Mouse (Mus musculus) spleen, adult 12 weeks (tissue): ENCODE results near the gene Foxn3.

Experiments
- DNase-seq: peaks from one replicate; pipeline ENCODE4 v3.0.0; 2022; ENCODE audit warnings: low spot score

The Foxn3 gene

GRCm38 (mm10) chr12:99162639-99163341 lies 400.6 kb downstream of the Foxn3 start:
- no peak for DNase-seq

- no peak for DNase-seq
Measured at GRCm38 (mm10) chr12:99162188-99162587, 401.2 kb downstream of the Foxn3 start.

- DNase-seq = no peak
Measured at GRCm38 (mm10) chr12:99160061-99160460, 403.3 kb downstream of the Foxn3 start.

GRCm38 (mm10) chr12:99155904-99156303 lies 407.5 kb downstream of the Foxn3 start:
- no peak for DNase-seq

GRCm38 (mm10) chr12:99154230-99154629 lies 409.2 kb downstream of the Foxn3 start:
- DNase-seq = no peak

DNA sequence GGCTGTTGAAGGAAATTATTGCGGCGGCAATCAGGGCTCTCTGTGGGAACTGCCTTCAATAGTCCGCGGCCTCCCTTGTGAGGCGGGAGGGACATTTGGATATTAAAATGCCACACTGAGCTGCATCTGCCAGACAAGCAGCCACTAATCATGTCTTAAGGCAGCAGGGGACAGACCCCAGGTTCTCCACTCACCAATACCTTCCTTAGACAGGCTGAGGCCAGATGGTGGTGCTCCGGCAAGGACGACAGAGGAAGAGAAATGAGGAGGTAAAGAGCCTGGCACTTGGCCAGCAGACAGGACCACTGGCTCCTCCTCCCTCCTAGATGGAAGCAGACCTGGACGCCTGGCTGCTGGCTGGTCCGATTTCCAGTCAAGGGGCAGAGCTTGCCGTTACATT lies 409.7 kb downstream of the Foxn3 start:
- no peak for DNase-seq

DNA sequence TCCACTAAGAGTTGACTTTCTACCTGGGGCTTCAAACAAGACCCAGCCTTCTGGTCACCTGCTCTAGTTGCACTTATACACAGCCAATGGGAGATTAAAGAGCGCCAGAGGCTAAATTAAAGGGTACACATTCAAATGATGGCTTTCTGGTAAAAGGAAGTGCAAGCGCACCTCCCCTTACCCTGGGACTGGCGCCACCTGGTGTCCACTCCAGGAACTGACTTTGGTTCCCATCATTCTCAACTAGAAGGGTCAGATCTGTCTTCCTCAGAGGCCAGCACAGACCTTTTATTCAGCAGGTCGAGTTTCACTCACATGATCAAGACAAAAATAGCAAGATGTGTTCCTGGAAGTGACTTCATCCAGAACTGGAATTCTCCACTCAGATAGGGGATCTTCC lies 413.3 kb downstream of the Foxn3 start:
- peak; percentile 32 for DNase-seq

- no peak for DNase-seq
Measured at GRCm38 (mm10) chr12:99149193-99149592, 414.2 kb downstream of the Foxn3 start.
